Mouse (Mus musculus): ENCODE measurements at regions not wholly inside any gene's neighbourhood (a gene's known extent, or its start where the extent isn't known, plus 50 kb on each side); places are given as distances from the start of the nearest gene placed in this dataset.

DNA sequence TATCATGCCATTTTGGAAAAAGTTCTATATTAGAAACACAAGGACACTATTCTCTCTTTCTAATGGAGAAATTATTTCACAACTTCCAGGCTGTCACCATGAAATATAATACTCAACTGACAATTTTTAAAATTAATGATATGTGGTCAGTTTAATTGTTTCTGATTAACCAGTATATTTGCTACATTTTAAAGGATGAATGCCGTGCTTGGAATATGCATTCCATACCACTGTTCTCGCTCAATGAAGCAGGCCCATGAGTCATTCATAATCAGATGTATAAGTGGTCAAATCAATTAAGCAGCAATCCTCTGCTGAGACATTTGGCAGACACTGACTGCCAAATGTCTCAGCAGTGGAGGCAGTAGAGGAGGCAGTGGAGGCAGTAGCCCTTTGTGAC, 283.4 kb upstream of the Gpc5 start:
- no peak for DNase-seq (ENCODE audit: low spot score in 2 of 2)

DNA sequence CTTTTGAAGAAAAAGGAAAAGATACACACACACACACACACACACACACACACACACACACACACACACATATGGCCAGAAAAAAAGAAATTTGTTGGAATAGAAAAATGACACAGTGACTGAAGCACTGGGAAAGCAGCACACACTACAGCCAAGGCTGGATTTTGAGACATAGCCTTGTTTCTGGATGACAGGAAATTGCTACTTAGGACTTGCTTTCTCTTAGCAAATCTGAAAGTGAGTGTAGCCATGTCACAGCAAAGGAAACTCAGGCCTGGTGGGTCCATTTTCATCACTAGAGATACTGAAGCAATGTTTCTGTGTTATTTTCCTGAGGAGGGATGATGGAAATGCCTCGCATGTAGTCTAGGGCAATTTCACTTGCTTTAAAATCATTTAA, 271.3 kb upstream of the Gpc5 start:
- no peak for DNase-seq (ENCODE audit: low spot score in 2 of 2)

DNA sequence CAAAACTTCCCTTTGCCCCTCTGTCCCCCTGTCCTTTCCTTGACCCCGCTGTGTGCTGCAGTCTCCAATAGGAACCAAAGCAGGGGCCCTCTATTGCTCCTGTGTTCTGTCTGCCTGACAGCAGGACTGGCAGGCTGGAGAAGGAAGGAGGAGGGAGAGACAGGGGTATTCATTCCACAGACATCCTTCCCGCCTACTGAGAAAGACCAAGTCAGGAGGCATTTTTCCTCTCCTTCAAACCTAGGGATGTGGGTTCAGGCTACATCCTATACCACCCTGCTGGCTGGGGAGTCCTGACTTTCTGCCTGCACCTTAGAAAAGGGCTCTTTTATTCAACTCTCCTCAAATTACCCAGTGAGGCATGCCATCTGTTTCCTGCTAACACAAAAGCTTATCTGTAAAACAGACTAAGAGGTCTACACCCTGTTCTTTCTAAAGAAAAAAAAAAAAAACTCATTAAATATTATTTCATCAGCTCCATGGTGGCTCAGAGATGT, 270.9 kb upstream of the Gpc5 start:
- DNase-seq (ENCODE audit: low spot score in 2 of 2) = no peak

DNA sequence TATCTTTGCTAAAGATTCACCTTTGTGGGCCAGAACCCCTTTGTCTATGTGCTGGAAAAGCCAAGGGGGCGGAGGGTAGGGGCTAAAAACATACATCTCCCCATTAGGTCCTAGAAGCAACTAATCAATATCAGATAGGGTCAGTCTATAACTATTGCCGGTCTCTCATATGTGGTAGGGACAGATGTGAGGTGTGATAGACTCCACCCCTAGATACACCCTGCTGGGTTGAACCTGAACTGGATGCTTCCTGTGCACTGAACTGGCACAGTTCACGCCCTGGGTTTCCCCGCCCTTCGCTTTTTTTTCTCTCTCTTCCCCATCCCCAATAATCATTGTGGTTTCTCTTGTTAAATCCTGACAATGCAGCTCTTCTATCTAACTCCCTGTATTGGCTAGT, 270.3 kb upstream of the Gpc5 start:
- no peak for DNase-seq (ENCODE audit: low spot score in 2 of 2)

DNA sequence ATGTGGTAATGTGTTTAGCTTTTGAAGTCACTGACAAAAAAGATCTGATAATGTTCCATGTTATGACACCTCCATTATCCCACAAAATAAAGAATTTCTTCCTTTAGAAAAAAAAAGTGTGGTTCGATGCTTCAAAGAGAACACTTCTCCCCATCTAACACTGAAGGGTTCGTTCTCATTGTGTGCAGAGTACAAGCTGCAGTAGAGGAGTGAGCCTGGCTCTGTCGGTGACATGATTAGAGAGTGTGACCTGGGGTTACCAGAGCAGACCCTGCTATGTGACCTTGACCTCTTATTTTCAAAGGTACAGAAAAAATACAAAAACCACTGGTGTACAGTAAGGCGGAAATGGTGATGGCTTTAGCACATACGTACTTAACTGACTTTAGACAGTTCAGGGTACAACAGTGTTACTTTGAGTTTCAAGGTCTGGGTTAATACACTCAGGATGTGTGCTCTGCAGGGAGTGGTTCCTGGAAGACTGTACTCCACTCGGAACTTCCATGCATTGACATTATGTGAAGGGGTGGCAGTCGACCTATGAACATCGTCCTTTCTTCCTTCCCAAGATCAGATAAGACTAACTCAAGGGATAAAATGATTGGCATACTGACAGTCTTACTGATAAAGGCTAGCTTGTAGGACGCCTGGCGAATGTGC, 265.2 kb upstream of the Gpc5 start:
- no peak for DNase-seq (ENCODE audit: low spot score in 2 of 2)

DNA sequence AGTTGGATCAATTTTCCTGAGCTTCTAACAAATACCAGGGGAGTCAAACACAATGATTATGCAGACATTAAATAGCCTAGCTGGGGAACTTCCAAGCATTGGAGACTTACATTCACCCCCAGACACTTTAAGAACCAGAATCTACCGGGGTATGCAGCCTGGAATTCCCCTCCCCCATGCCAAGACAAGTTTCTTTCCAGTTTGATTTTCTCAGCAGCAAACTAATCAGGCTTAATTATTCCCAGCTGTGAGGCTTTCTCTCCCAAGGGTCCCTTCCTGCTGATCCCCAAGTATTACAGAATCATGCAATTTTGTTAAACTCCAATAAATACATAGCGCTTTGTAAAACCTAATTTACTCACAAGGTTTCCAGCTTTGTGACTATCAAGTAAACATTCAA, 262.7 kb upstream of the Gpc5 start:
- DNase-seq (ENCODE audit: low spot score in 2 of 2) = no peak

DNA sequence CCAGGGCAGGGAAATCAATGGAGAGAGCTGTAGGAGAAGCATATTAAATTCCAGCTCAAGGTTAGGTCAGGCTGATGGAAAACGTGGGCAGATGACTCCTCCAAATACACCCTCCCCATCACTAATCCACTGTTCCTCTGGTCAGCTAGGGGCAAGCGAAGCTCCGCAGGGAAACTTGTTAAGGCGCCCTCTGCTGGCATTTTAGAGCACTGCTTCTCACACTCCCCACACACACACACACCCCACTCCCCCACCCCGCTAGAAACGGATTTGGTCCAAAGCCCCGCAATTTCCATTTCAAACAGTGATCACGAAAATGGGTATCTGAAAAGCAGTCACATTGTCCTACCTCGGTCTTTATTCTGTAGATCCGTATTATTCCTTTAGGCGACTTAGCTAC, 259.0 kb upstream of the Gpc5 start:
- no peak for DNase-seq (ENCODE audit: low spot score in 2 of 2)

DNA sequence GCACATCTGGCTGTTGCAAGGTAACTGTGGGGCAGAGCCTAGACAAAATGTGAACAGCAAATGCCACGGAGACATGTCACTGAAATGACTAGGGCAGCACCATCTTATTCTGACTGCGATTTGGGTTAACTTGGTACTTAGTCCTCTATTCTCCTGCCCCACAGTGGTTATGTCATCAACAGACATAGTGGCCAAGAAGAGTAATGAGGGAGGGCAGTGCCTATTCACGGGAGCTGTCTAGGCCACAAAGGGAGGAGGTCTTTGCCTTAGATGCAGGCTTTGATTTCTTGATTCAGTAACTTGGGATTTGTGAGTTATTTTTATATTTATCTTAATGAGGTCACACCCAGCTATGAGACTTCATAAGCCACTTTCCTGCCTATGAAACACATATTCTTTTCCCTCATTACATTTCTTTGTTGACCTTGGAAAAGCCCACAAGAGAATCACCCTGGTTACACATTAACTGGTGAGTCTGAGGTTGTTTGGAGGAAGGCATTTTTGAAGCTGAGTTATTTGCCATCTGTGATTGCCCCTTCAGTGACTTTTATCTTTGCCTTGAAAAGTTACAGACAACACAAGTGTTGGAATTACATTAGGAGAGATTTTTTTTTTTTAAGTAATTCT, 255.2 kb upstream of the Gpc5 start:
- DNase-seq (ENCODE audit: low spot score in 2 of 2) = no peak

DNA sequence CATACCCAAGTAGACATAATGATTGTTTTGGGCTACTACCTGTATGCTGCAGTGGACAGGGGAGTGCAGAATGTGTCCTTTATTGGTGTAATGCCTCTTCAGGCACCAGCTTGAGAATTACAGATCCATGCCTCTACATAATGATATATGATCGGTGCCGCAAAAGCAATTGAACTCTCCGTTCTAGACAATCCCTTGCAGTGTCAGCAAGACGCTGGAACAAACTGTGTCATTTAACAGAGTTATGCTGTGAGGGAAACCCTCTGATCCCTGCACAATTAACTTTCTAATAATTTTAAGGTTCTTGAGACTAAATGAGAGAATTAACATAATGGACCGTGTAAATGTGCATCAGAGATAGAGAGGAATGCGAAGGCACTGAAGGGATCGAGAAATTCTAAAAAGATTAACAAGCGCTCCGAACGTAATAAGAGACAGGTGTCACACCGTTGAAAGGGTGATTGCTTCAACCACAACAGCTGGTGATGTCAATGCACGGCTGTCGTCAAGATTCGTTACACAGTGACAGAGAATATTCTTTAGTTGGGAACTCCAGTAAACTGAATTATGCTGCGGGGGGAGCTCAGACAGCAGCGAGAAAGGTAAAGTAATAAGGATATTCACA, 254.3 kb upstream of the Gpc5 start:
- no peak for DNase-seq (ENCODE audit: low spot score in 2 of 2)

DNA sequence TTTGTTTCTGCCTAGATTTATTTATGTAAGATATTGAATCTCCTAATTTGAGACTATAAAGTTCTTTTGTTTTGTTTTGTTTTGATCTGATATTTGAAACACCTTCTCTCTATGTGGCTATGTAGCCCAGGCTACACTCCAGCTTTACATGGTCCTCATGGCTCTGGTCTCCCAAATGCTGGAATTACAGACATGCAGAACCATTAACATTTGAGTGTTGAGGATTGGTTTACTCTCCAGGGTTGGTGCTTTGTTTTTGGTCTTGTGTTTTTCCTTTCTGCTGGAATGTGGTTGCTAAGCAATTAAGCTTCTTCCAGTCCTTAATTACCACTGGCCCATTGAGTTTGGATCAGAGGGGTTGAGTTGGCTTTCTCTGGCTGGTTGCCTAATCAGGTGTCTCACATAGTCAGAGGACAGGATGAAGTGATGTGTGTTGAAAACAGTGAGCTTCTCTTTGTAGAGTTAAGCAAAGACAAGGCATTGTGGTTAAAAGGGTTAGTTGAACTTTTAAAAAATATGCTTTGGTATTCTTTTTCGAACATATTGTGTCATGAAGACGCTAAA, 252.6 kb upstream of the Gpc5 start:
- no peak for DNase-seq (ENCODE audit: low spot score in 2 of 2)

DNA sequence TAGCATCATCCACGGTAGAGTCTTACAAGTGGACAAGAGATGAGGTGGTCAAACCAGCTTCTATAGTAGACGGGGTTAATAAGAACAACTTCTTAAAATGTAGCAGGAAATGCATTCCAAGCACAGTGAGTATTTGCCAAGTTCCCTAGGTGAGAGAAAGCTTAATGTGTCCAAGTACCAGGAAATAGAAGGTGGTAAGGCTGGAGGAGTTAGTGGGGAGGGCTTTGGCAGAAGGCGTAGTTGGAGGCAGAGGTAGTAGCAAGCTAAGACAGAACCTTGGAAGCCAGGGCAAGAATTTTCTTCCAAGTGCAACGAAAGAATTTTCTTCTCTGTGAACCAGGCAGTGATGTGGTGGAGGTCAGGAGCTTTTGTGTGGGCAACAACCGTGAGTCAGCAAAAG, 251.2 kb upstream of the Gpc5 start:
- no peak for DNase-seq (ENCODE audit: low spot score in 2 of 2)

DNA sequence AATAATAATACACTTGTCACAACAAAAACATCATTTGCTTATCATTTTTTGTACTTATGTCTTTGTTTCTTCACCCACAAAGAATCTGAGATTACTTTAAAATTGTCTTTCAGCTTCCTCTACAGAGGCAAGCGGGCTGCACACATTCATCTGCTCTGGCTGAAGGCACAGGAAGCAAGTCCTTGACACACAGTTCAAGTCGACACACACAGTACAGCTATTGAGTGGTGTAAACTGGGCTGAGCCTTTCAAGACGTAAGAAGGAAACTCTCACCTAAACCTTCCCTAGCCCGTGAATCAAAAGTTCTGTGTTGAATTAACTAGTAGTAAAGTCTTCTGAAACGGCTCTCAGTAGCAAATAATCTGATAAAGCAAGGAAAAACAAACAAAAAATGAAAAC, 250.5 kb upstream of the Gpc5 start:
- DNase-seq (ENCODE audit: low spot score in 2 of 2) = no peak

DNA sequence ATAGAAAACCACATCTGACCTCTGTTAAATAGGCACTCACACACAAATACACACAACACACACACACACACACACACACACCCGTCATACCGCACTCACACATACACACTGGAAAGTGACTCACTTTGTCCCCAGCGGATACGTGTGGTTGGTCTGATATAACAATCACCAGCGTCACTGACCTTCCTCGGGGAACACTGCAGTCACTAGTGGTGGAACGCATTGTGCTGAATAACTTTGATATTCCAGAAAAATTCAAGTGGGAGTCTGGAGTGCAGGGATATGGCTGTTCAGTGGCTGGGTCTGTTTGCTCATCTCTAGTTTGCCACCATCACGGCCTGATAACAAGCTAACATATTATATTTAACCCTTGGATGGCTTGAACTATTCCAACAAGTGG, 249.7 kb upstream of the Gpc5 start:
- DNase-seq (ENCODE audit: low spot score in 2 of 2) = no peak

DNA sequence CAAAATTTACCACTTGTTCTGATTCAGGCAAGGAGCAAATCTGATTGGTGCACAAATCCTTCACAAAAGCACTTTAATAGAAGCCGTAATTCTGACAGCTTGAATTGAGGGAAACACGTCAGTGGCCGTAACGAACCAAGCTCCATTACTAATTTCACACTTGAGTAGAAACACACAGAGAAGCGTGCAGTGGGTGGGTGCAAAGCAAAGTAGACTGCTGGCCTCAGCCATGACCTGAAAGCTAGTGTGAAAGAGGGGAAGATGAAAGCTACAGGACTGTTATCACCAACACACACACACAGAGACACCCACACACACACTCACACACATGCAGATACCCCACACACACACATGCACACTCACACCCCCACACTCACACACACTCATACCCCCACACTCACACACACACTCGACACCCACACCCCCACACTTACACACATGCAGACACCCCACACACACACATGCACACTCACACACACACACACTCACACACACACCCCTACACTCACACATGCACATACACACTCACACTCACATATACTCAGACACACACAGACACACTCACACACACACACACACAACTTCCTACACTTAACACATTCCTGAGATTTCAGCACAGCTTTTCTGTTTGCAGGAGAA, 248.8 kb upstream of the Gpc5 start:
- no peak for DNase-seq (ENCODE audit: low spot score in 2 of 2)

DNA sequence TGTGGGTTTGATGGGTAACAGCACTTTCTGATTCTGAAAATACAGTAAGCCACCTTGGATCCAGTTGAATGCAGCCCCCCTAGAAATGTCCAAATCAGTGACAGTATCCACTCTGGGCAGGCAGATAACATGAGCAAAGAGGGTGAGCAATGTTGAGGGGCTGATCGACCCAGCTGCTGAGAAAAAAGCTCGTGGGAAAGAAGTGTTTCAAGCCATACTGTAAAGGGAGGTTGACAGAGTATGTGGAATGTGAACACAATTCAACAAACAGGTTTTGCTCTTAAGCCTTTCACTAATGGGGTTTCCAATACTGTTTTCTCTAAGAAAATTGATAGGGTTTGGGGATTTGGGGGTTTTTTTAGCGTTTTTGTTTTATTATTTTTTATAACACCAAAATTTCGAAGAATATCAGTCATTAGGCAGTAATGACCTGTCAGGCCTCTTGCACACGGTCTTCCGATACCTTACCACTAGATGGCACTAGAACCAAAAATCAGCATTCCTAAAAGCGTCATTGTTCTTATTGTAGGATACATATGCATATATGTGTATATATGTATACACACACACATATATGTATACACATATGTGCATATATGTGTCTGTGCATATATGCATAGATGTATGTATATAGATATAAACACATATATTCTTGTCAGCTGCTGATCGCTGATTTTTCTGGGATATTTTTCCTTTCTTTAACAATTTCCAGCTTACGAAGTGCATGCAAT, 237.5 kb upstream of the Gpc5 start:
- DNase-seq (ENCODE audit: low spot score in 2 of 2) = no peak

DNA sequence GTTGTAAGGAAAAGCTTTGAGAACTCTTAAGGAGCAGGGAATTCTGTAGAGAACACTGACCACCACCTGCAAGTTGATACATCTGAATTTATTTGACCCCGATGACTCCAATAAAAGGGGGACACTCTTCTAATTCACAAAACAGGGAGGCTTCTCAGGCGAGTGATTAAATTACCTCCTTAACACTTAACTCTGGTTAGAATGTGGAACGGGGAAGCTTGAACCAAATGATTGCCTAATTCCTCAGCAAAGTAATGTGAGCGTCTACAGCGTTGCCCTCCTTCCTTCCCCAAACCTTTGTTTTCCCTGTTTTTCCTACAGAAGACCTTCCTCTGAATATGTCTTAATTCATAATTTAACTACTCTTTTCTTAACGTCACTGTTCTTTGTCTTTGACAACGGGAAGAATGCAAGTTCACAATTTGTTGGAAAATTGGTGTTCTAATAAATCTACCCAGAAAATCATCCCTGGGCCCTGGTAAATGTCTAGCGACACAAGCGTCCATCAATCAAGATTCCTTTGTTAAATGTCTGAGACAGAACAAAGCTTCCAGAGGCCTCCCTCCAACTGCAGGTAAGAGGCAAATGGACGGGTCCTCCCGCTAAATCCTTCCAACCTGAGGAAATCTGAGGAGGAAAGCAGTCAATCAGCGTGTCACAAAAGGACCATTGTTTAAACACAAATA, 236.8 kb upstream of the Gpc5 start:
- DNase-seq (ENCODE audit: low spot score in 2 of 2) = no peak

DNA sequence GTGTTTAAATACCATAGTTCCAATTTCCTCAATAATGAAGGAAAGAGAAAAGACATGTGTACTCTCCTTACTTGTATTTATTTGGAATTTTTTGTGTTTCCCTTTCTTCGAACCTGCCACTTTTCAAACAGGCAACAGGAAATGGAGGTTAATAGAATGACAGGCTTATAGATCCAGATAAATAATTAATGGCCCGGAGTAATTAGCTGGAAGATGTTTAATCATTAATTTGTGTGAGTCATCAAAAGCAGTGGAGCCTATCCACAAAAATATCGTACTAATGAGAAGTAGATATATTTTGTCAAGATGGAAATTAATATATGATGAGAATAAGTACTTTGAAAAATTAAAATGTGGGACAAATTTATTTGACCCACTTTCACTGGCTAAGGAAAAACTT, 236.3 kb upstream of the Gpc5 start:
- no peak for DNase-seq (ENCODE audit: low spot score in 2 of 2)

DNA sequence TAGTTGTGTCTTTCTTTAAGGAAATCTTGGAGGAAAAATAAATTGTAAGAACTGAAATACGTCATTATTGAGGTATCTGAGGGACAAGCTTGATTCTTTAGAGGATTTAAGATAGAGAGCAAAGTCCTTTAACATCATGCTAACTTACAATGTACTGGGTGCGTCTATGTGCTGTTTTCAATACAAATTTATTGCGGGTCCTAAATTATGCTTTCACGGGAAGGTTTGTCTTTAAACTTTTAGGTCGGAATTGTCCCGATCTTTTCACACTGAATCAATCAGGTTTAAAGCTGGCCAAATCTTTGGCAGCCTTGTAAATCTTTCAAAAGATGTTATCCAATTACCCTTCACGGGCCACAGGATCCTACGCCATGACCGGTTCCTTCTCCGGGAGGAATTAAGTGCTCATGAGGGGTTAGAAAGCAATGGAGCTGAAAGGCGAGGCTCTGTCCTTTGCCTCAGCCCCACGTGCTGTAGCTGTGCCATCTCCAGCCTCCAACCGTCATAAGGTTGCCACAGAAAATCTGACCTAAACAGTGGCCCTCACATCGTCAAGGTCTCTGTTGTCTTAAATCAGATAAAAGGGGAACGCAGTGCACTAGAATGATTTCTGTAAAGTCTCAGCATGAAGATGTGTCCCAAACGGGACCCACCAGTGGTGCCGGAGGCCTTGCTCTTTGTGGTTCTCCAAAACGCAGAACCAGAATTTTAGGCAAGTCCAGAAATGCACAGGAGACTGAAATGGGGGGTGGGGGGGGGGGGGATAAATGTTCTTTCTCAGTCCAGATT, 235.6 kb upstream of the Gpc5 start:
- no peak for DNase-seq (ENCODE audit: low spot score in 2 of 2)

DNA sequence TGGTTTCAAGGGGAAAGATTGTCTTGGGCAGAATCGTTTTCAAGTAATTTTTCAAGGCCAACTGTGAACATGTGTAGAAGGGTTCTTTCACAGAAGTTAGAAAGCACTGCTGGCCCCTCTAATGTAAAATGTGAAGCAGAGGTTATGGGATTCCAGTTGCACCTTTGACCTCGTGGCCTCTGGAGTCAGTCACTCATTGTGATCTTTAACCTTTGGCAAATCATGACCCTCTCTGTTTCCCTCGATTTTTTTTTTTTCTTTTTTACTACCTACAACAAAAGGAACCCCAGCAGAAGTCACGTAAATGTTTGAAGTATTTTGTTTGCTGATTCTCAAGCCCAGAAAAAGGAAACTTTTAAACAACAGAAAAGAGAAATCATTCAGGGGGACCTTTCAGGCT, 234.8 kb upstream of the Gpc5 start:
- no peak for DNase-seq (ENCODE audit: low spot score in 2 of 2)

DNA sequence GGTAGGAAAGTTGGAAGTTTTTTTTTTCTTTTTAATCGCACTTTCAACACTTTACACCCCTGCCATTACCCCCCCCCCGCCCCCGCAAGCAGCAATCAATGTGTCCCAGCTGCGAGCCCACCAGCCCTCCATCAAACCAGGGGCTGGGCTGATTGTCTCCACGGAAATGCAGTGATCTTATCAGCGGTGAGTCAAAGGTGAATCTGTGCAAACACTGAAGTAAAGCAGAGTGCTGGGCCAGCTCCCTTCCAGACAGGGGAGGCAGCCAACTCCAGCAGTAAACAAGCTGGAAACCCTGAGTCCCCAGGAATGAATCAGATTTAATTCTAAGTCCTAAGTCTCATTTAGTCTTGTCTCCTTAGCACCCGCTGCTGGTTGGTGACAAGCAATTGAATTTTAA, 234.3 kb upstream of the Gpc5 start:
- DNase-seq (ENCODE audit: low spot score in 2 of 2) = no peak

DNA sequence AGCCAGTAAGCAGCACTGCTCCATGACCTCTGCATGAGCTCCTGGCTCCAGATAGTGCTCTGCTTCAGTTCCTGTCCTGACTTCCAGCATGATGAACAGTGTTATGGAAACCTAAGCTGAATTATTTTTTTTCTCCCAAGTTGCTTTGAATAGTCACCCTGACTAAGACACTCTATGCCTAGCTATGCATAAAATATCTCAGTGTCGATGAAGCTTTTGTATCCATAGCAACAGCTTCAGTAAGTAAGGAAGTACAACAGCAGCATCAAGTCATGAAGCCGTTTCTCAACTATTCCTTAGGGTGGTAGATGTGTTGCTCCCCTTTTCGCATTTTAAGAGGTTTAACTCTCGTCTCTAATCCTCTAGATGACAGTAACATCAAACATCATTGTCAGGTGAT, 228.4 kb upstream of the Gpc5 start:
- DNase-seq (ENCODE audit: low spot score in 2 of 2) = no peak

Measured in left cerebral cortex, adult 9 months (tissue).